Mouse (Mus musculus): ENCODE measurements around the gene Irf4. TPM values are rescaled to one million over a fixed set of nuclear protein-coding genes. Genes with fewer than 3 reads are reported as not detected.
A peak's percentile ranks its signal among the peaks of the same experiment; 100 is the strongest.

The Irf4 gene
- polyA plus RNA-seq, 1 experiment from 2014 or later = 0.09 TPM

GRCm38 (mm10) chr13:30724691-30725271, 24.2 kb upstream of the Irf4 start:
- Histone ChIP-seq H3K4me1 (ENCODE audit: insufficient read depth) (no peaks in the 10 kb centered on the region; the same call in 1 of the 2 replicates), H3K36me3 (ENCODE audit: insufficient read depth) (no peaks in the 10 kb centered on the region), H3K27me3 (ENCODE audit: insufficient read depth, low read length) (no peaks in the 10 kb centered on the region), H3K9me3 (ENCODE audit: low read depth, low read length) (no peaks in the 10 kb centered on the region), H3K4me3 (ENCODE audit: low read depth, low read length) (no peak overlapping the region), H3K27ac (ENCODE audit: low read depth) (no peak overlapping the region), H3K9ac (no peak overlapping the region), H3K4me2 (peak overlapping the region; percentile 26; the same call in 1 of the 2 replicates)
- WGBS = 18% methylated on average over 7 of the region's 7 CpGs
- ATAC-seq (ENCODE audit: insufficient read depth) = peak; percentile 65
- DNase-seq = peak; percentile 61
- TF ChIP-seq CTCF (IDR thresholded peaks at IDR 0.05; ENCODE audit: low read depth) = no peak

GRCm38 (mm10) chr13:30726879-30727278, 22.1 kb upstream of the Irf4 start:
- Histone ChIP-seq H3K27ac (ENCODE audit: low read depth) (no peak overlapping the region), H3K9ac (no peak overlapping the region), H3K4me2 (no peak overlapping the region), H3K9me3 (ENCODE audit: low read depth, low read length) (no peaks in the 10 kb centered on the region), H3K4me3 (ENCODE audit: low read depth, low read length) (no peak overlapping the region), H3K36me3 (ENCODE audit: insufficient read depth) (no peaks in the 10 kb centered on the region), H3K4me1 (ENCODE audit: insufficient read depth) (no peaks in the 10 kb centered on the region; the same call in 1 of the 2 replicates), H3K27me3 (ENCODE audit: insufficient read depth, low read length) (no peaks in the 10 kb centered on the region)
- DNase-seq (no peak), ATAC-seq (ENCODE audit: insufficient read depth) (no peak)
- WGBS = 84% methylated on average over 4 of the region's 4 CpGs
- no peak for TF ChIP-seq CTCF (IDR thresholded peaks at IDR 0.05; ENCODE audit: low read depth)

- Histone ChIP-seq H3K9ac (no peak overlapping the region), H3K27me3 (ENCODE audit: insufficient read depth, low read length) (no peaks in the 10 kb centered on the region), H3K27ac (ENCODE audit: low read depth) (no peak overlapping the region), H3K4me3 (ENCODE audit: low read depth, low read length) (no peak overlapping the region), H3K4me2 (no peak overlapping the region), H3K4me1 (ENCODE audit: insufficient read depth) (no peaks in the 10 kb centered on the region), H3K36me3 (ENCODE audit: insufficient read depth) (no peaks in the 10 kb centered on the region), H3K9me3 (ENCODE audit: low read depth, low read length) (no peaks in the 10 kb centered on the region)
- WGBS = 91% methylated on average over 7 of the region's 7 CpGs
- no peak for DNase-seq
- no peak for ATAC-seq (ENCODE audit: insufficient read depth)
- TF ChIP-seq CTCF (IDR thresholded peaks at IDR 0.05; ENCODE audit: low read depth) = no peak
These were observed 20.9 kb upstream of the Irf4 start for GRCm38 (mm10) chr13:30728155-30728554.

- H3K4me1 ChIP-seq (ENCODE audit: insufficient read depth) = no peaks in the 10 kb centered on the region
- H3K4me3 ChIP-seq (ENCODE audit: low read depth, low read length) = no peak overlapping the region
- ATAC-seq (ENCODE audit: insufficient read depth) (no peak), DNase-seq (peak; percentile 32)
- WGBS = 24% methylated on average over 6 of the region's 6 CpGs
- TF ChIP-seq CTCF (IDR thresholded peaks at IDR 0.05; ENCODE audit: low read depth) = peak; percentile 28
- H3K4me2 ChIP-seq = no peak overlapping the region
- H3K36me3 ChIP-seq (ENCODE audit: insufficient read depth) = no peaks in the 10 kb centered on the region
- H3K9ac ChIP-seq = no peak overlapping the region
- H3K9me3 ChIP-seq (ENCODE audit: low read depth, low read length) = no peaks in the 10 kb centered on the region
- H3K27me3 ChIP-seq (ENCODE audit: insufficient read depth, low read length) = no peaks in the 10 kb centered on the region
- H3K27ac ChIP-seq (ENCODE audit: low read depth) = no peak overlapping the region
These were observed 19.8 kb upstream of the Irf4 start for GRCm38 (mm10) chr13:30729245-30729644.

- H3K27ac ChIP-seq (ENCODE audit: low read depth) = no peak overlapping the region
- no peak overlapping the region for H3K9ac ChIP-seq
- TF ChIP-seq CTCF (IDR thresholded peaks at IDR 0.05; ENCODE audit: low read depth) = no peak
- no peaks in the 10 kb centered on the region for H3K27me3 ChIP-seq (ENCODE audit: insufficient read depth, low read length)
- DNase-seq (no peak), ATAC-seq (ENCODE audit: insufficient read depth) (no peak)
- 79% methylated on average over 15 of the region's 15 CpGs for WGBS
- H3K9me3 ChIP-seq (ENCODE audit: low read depth, low read length) = no peaks in the 10 kb centered on the region
- no peaks in the 10 kb centered on the region for H3K4me1 ChIP-seq (ENCODE audit: insufficient read depth)
- no peak overlapping the region for H3K4me2 ChIP-seq
- H3K4me3 ChIP-seq (ENCODE audit: low read depth, low read length) = no peak overlapping the region
- H3K36me3 ChIP-seq (ENCODE audit: insufficient read depth) = no peaks in the 10 kb centered on the region
These were observed 18.8 kb upstream of the Irf4 start for GRCm38 (mm10) chr13:30730104-30730793.

- no peak overlapping the region for H3K4me2 ChIP-seq
- WGBS = 80% methylated on average over 11 of the region's 11 CpGs
- DNase-seq (no peak), ATAC-seq (ENCODE audit: insufficient read depth) (no peak)
- H3K4me3 ChIP-seq (ENCODE audit: low read depth, low read length) = no peak overlapping the region
- TF ChIP-seq CTCF (IDR thresholded peaks at IDR 0.05; ENCODE audit: low read depth) = no peak
- H3K27ac ChIP-seq (ENCODE audit: low read depth) = no peak overlapping the region
- no peak overlapping the region for H3K9ac ChIP-seq
- H3K36me3 ChIP-seq (ENCODE audit: insufficient read depth) = no peaks in the 10 kb centered on the region
- no peaks in the 10 kb centered on the region for H3K9me3 ChIP-seq (ENCODE audit: low read depth, low read length)
- no peaks in the 10 kb centered on the region for H3K4me1 ChIP-seq (ENCODE audit: insufficient read depth)
- H3K27me3 ChIP-seq (ENCODE audit: insufficient read depth, low read length) = no peaks in the 10 kb centered on the region
These were observed 16.1 kb upstream of the Irf4 start for GRCm38 (mm10) chr13:30732709-30733445.

DNA sequence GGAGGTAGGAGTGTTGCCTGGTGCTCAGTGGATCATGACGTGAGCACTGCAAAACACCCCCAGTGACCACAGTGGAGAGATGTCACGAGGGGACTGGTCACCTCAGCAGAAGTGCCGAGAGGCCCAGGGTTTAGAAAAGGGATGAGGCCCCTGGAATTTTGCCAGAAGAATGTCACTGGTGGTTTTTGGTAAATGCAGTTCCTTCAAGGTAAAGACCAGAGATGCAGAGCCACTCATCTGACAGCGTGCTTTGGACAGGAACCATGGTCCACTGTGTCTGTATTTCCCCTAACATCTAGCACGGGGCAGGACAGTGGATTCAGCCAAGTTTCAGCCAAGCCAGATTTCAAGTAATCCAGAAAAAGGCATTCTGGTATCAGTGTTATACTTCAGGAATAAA, 12.3 kb upstream of the Irf4 start:
- ATAC-seq (ENCODE audit: insufficient read depth) = no peak
- H3K36me3 ChIP-seq (ENCODE audit: insufficient read depth) = no peaks in the 10 kb centered on the region

More for the DNA sequence above, 12.3 kb upstream of the Irf4 start:
- Histone ChIP-seq H3K27ac (ENCODE audit: low read depth) (no peak overlapping the region), H3K9ac (no peak overlapping the region), H3K4me1 (ENCODE audit: insufficient read depth) (no peaks in the 10 kb centered on the region), H3K4me2 (no peak overlapping the region), H3K27me3 (ENCODE audit: insufficient read depth, low read length) (no peaks in the 10 kb centered on the region), H3K4me3 (ENCODE audit: low read depth, low read length) (no peak overlapping the region), H3K9me3 (ENCODE audit: low read depth, low read length) (no peaks in the 10 kb centered on the region)
- WGBS = 62% methylated on average over 5 of the region's 5 CpGs
- DNase-seq = no peak
- TF ChIP-seq CTCF (IDR thresholded peaks at IDR 0.05; ENCODE audit: low read depth) = no peak
